Mouse (Mus musculus) neural tube, embryonic 12.5 days (tissue): ENCODE results near the gene Wee1. TPM values are rescaled to one million over a fixed set of nuclear protein-coding genes. Genes with fewer than 3 reads are reported as not detected.

Experiments used
- ATAC-seq: fragments of 200-750 bp; cut with Nextera tagmentation; 2 replicates; pipeline ENCODE4 v1.8.0; 2017; ENCODE audit warnings: low read depth, mild to moderate bottlenecking, moderate TSS enrichment, moderate library complexity; ENCODE audit not compliant: low FRiP score
- H3K27ac ChIP-seq: fragments of 300-500 bp; sonication (generic); 2 replicates; pipeline ENCODE4 v1.5.1; 2016
- H3K27me3 ChIP-seq: fragments of 300-500 bp; sonication (generic); replicated peaks from 2 replicates; pipeline ENCODE4 v1.6.1; 2016; ENCODE audit warnings: mild to moderate bottlenecking
- H3K36me3 ChIP-seq: fragments of 300-500 bp; sonication (generic); 2 replicates; pipeline ENCODE4 v1.6.1; 2016; ENCODE audit warnings: mild to moderate bottlenecking
- H3K4me1 ChIP-seq: fragments of 300-500 bp; sonication (generic); 2 replicates; pipeline ENCODE4 v1.6.1; 2016
- H3K4me2 ChIP-seq: fragments of 300-500 bp; sonication (generic); replicated peaks from 2 replicates; pipeline ENCODE4 v1.6.1; 2016; ENCODE audit warnings: mild to moderate bottlenecking
- H3K4me3 ChIP-seq: fragments of 300-500 bp; sonication (generic); 2 replicates; pipeline ENCODE4 v1.5.1; 2016
- H3K9ac ChIP-seq: fragments of 300-500 bp; sonication (generic); 2 replicates; pipeline ENCODE4 v1.6.1; 2016; ENCODE audit warnings: mild to moderate bottlenecking
- H3K9me3 ChIP-seq: fragments of 300-500 bp; sonication (generic); 2 replicates; pipeline ENCODE4 v1.6.1; 2016; ENCODE audit warnings: mild to moderate bottlenecking
- WGBS: fragments of 180-500 bp; shearing (Covaris S2); methylation state at CpG from one replicate; pipeline ENCODE4 v1.1.7; 2016; 5-methylcytosine and 5-hydroxymethylcytosine counted together
- polyA plus RNA-seq: library from polyadenylated mRNA; unstranded; fragments of >200 nt; fragmentation: Nextera tagmentation; extraction: Ambion mirVana; gene quantifications from 2 replicates; pipeline ENCODE4 v1.2.1, GENCODE M21; 2016

Wee1 gene
- polyA plus RNA-seq, 1 experiment from 2014 or later = 24.1 TPM

GRCm38 (mm10) chr7:110164712-110165122, 42.9 kb downstream of the Wee1 start:
- Histone ChIP-seq H3K36me3 (no peaks in the 10 kb centered on the region), H3K4me1 (no peaks in the 10 kb centered on the region), H3K27ac (peak overlapping the region; percentile 38), H3K9me3 (no peaks in the 10 kb centered on the region), H3K4me3 (peak overlapping the region; percentile 46), H3K9ac (peak overlapping the region; percentile 59), H3K27me3 (no peaks in the 10 kb centered on the region), H3K4me2 (peak overlapping the region; percentile 77)
- under 1% methylated on average over 20 of the region's 20 CpGs for WGBS
- ATAC-seq = peak; percentile 97

- Histone ChIP-seq H3K4me2 (no peak overlapping the region), H3K4me1 (no peaks in the 10 kb centered on the region), H3K27ac (no peak overlapping the region), H3K4me3 (no peak overlapping the region), H3K36me3 (no peaks in the 10 kb centered on the region), H3K9me3 (no peaks in the 10 kb centered on the region), H3K27me3 (no peaks in the 10 kb centered on the region), H3K9ac (no peak overlapping the region)
- no peak for ATAC-seq
- 51% methylated on average over 8 of the region's 8 CpGs for WGBS
Observed at GRCm38 (mm10) chr7:110166233-110166632, 44.4 kb downstream of the Wee1 start.

- WGBS = 93% methylated on average over 7 of the region's 7 CpGs
- Histone ChIP-seq H3K36me3 (no peaks in the 10 kb centered on the region), H3K4me2 (no peak overlapping the region), H3K4me1 (no peaks in the 10 kb centered on the region), H3K4me3 (no peak overlapping the region), H3K9ac (no peak overlapping the region), H3K27ac (no peak overlapping the region), H3K9me3 (no peaks in the 10 kb centered on the region), H3K27me3 (no peaks in the 10 kb centered on the region)
- ATAC-seq = no peak
Observed at GRCm38 (mm10) chr7:110179208-110179607, 57.4 kb downstream of the Wee1 start.

GRCm38 (mm10) chr7:110180613-110181012, 58.8 kb downstream of the Wee1 start:
- Histone ChIP-seq H3K4me2 (no peak overlapping the region), H3K36me3 (no peaks in the 10 kb centered on the region), H3K9ac (no peak overlapping the region), H3K27ac (no peak overlapping the region), H3K4me1 (no peaks in the 10 kb centered on the region), H3K27me3 (no peaks in the 10 kb centered on the region), H3K9me3 (no peaks in the 10 kb centered on the region), H3K4me3 (no peak overlapping the region)
- ATAC-seq = no peak

- H3K27me3 ChIP-seq = no peaks in the 10 kb centered on the region
- H3K4me3 ChIP-seq = no peak overlapping the region
- no peaks in the 10 kb centered on the region for H3K4me1 ChIP-seq
- H3K9me3 ChIP-seq = no peaks in the 10 kb centered on the region
- no peak overlapping the region for H3K9ac ChIP-seq
- H3K36me3 ChIP-seq = no peaks in the 10 kb centered on the region
- 67% methylated on average over 8 of the region's 8 CpGs for WGBS
- no peak for ATAC-seq
- no peak overlapping the region for H3K4me2 ChIP-seq
- H3K27ac ChIP-seq = no peak overlapping the region
Observed at GRCm38 (mm10) chr7:110181446-110181845, 59.6 kb downstream of the Wee1 start.

GRCm38 (mm10) chr7:110184608-110185007, 62.8 kb downstream of the Wee1 start:
- Histone ChIP-seq H3K27me3 (no peaks in the 10 kb centered on the region), H3K36me3 (no peaks in the 10 kb centered on the region), H3K9me3 (no peaks in the 10 kb centered on the region), H3K9ac (no peak overlapping the region), H3K4me2 (no peak overlapping the region), H3K4me1 (no peaks in the 10 kb centered on the region), H3K4me3 (no peak overlapping the region), H3K27ac (no peak overlapping the region)
- ATAC-seq = no peak
- WGBS = 92% methylated on average over 3 of the region's 3 CpGs

GRCm38 (mm10) chr7:110189951-110190350, 68.1 kb downstream of the Wee1 start:
- Histone ChIP-seq H3K4me1 (no peaks in the 10 kb centered on the region), H3K36me3 (no peaks in the 10 kb centered on the region), H3K4me2 (no peak overlapping the region), H3K9ac (no peak overlapping the region), H3K27me3 (no peaks in the 10 kb centered on the region), H3K27ac (no peak overlapping the region), H3K4me3 (no peak overlapping the region), H3K9me3 (no peaks in the 10 kb centered on the region)
- ATAC-seq = no peak
- WGBS = 31% methylated on average over 7 of the region's 7 CpGs

Other genes with a start within 250 kb of the Wee1 start
- 65.6 and 69.9 TPM in 2 replicates for gene Dennd5a, start 161.6 kb upstream of the Wee1 start, polyA plus RNA-seq
- gene Tmem41b, start 135.1 kb upstream of the Wee1 start, polyA plus RNA-seq = 80.7 TPM in 2 replicates
- gene Ipo7, start 103.8 kb upstream of the Wee1 start, polyA plus RNA-seq = 45.5 and 45.7 TPM in 2 replicates
- 26.0 and 27.4 TPM in 2 replicates for gene Zfp143, start 60.8 kb upstream of the Wee1 start, polyA plus RNA-seq
- 17.8 and 19.0 TPM in 2 replicates for gene Swap70, start 99.7 kb downstream of the Wee1 start, polyA plus RNA-seq